Mouse (Mus musculus) midbrain, embryonic 12.5 days (tissue): Measurements from ENCODE around the gene Mylk2. TPM values are rescaled to one million over a fixed set of nuclear protein-coding genes. Genes with fewer than 3 reads are reported as not detected.
A peak's percentile ranks its signal among the peaks of the same experiment; 100 is the strongest.

ENCODE experiments used
- ATAC-seq: fragments of 200-750 bp; cut with Nextera tagmentation; 2 replicates; pipeline ENCODE4 v1.8.0; 2017; ENCODE audit warnings: low read depth, moderate TSS enrichment, moderate library complexity; ENCODE audit not compliant: low FRiP score
- H3K27ac ChIP-seq: fragments of 300-500 bp; sonication (generic); replicated peaks from 2 replicates; pipeline ENCODE4 v1.5.1; 2016; ENCODE audit warnings: mild to moderate bottlenecking
- H3K27me3 ChIP-seq: fragments of 300-500 bp; sonication (generic); 2 replicates; pipeline ENCODE4 v1.6.1; 2016; ENCODE audit warnings: mild to moderate bottlenecking
- H3K36me3 ChIP-seq: fragments of 300-500 bp; sonication (generic); 2 replicates; pipeline ENCODE4 v1.6.1; 2016
- H3K4me1 ChIP-seq: fragments of 300-500 bp; sonication (generic); 2 replicates; pipeline ENCODE4 v1.6.1; 2016
- H3K4me2 ChIP-seq: fragments of 300-500 bp; sonication (generic); replicated peaks from 2 replicates; pipeline ENCODE4 v1.6.1; 2016; ENCODE audit warnings: mild to moderate bottlenecking, moderate library complexity
- H3K4me3 ChIP-seq: fragments of 300-500 bp; sonication (generic); 2 replicates; pipeline ENCODE4 v1.5.1; 2016; ENCODE audit warnings: mild to moderate bottlenecking
- H3K9ac ChIP-seq: fragments of 300-500 bp; sonication (generic); replicated peaks from 2 replicates; pipeline ENCODE4 v1.6.1; 2016; ENCODE audit warnings: mild to moderate bottlenecking, moderate library complexity
- H3K9me3 ChIP-seq: fragments of 300-500 bp; sonication (generic); 2 replicates; pipeline ENCODE4 v1.6.1; 2016; ENCODE audit warnings: mild to moderate bottlenecking
- whole genome bisulfite sequencing: fragments of 180-500 bp; shearing (Covaris S2); methylation state at CpG from one replicate; pipeline ENCODE4 v1.1.7; 2016; 5-methylcytosine and 5-hydroxymethylcytosine counted together
- microRNA-seq: library from miRNA; unstranded; fragments of <30 nt; microRNA quantifications from one replicate; pipeline ENCODE4, GENCODE M21; 2017
- polyA plus RNA-seq: library from polyadenylated mRNA; unstranded; fragments of >200 nt; fragmentation: Nextera tagmentation; extraction: Ambion mirVana; gene quantifications from 2 replicates; pipeline ENCODE4 v1.2.1, GENCODE M21; 2016

Gene Mylk2
- polyA plus RNA-seq, 1 experiment from 2014 or later: not detected

- no peaks in the 10 kb centered on the region for H3K9me3 ChIP-seq
- peak; percentile 79 for ATAC-seq
- peak within 1 kb of the TSS; percentile 27 for H3K27ac ChIP-seq
- no peaks in the 10 kb centered on the region for H3K36me3 ChIP-seq
- H3K27me3 ChIP-seq: peaks cover 65% of the 10 kb centered on the region
- peaks cover 13% of the 10 kb centered on the region; the same call in 1 of the 2 replicates for H3K4me1 ChIP-seq
- peak within 1 kb of the TSS; percentile 78 for H3K9ac ChIP-seq
- peak within 1 kb of the TSS; percentile 98 for H3K4me2 ChIP-seq
- peak within 1 kb of the TSS; percentile 66 for H3K4me3 ChIP-seq
- 2% methylated on average over 53 of the region's 54 CpGs for WGBS
Observed at GRCm38 (mm10) chr2:152951065-152951849, 40.1 kb downstream of the Mylk2 start, which contains the start of gene Dusp15. Gene Dusp15, minus strand, starts transcription at chr2:152951698.

GRCm38 (mm10) chr2:152951850-152952720 lies 40.9 kb downstream of the Mylk2 start:
- H3K27me3 ChIP-seq: peaks cover 56% of the 10 kb centered on the region
- H3K27ac ChIP-seq: peak overlapping the region; percentile 27

GRCm38 (mm10) chr2:152958116-152958515 lies 47.0 kb downstream of the Mylk2 start:
- ATAC-seq: no peak
- WGBS: 78% methylated on average over 3 of the region's 3 CpGs
- Histone ChIP-seq H3K4me3 (no peak overlapping the region), H3K4me1 (no peaks in the 10 kb centered on the region), H3K27ac (no peak overlapping the region), H3K4me2 (no peak overlapping the region), H3K9me3 (no peaks in the 10 kb centered on the region), H3K36me3 (no peaks in the 10 kb centered on the region), H3K9ac (no peak overlapping the region), H3K27me3 (peaks cover 13% of the 10 kb centered on the region)

More at GRCm38 (mm10) chr2:152951850-152952720, 40.9 kb downstream of the Mylk2 start:
- peak overlapping the region; percentile 66 for H3K4me3 ChIP-seq
- WGBS: 13% methylated on average over 13 of the region's 13 CpGs
- 0 out of 2 replicates have a peak, but pooled peaks have one; percentile 13 for ATAC-seq
- H3K9ac ChIP-seq: peak overlapping the region; percentile 78
- peak overlapping the region; percentile 98 for H3K4me2 ChIP-seq
- no peaks in the 10 kb centered on the region for H3K9me3 ChIP-seq
- peaks cover 13% of the 10 kb centered on the region; the same call in 1 of the 2 replicates for H3K4me1 ChIP-seq
- no peaks in the 10 kb centered on the region for H3K36me3 ChIP-seq

- H3K27ac ChIP-seq: no peak within 1 kb of the TSS
- H3K27me3 ChIP-seq: 0 out of 2 replicates have a peak, but pooled peaks cover 7% of the 10 kb centered on the region
- 1% methylated on average over 34 of the region's 34 CpGs for WGBS
- H3K36me3 ChIP-seq: no peaks in the 10 kb centered on the region
- H3K4me3 ChIP-seq: peak within 1 kb of the TSS; percentile 49
- peak; percentile 96 for ATAC-seq
- H3K9me3 ChIP-seq: no peaks in the 10 kb centered on the region
- peak within 1 kb of the TSS; percentile 68 for H3K4me2 ChIP-seq
- no peaks in the 10 kb centered on the region for H3K4me1 ChIP-seq
- H3K9ac ChIP-seq: peak within 1 kb of the TSS; percentile 35; the same call in 1 of the 2 replicates
Observed at GRCm38 (mm10) chr2:152962091-152962793, 51.1 kb downstream of the Mylk2 start, which contains the start of gene Ttll9. Gene Ttll9, plus strand, starts transcription at chr2:152962485.

- H3K9me3 ChIP-seq: no peaks in the 10 kb centered on the region
- no peaks in the 10 kb centered on the region for H3K4me1 ChIP-seq
- no peaks in the 10 kb centered on the region for H3K36me3 ChIP-seq
- no peak overlapping the region for H3K4me3 ChIP-seq
- no peak overlapping the region for H3K27ac ChIP-seq
- no peak overlapping the region for H3K4me2 ChIP-seq
- WGBS: 67% methylated on average over 4 of the region's 4 CpGs
- H3K27me3 ChIP-seq: no peaks in the 10 kb centered on the region
- H3K9ac ChIP-seq: no peak overlapping the region
- ATAC-seq: no peak
Observed at GRCm38 (mm10) chr2:152965555-152965954, 54.4 kb downstream of the Mylk2 start.

Small RNA genes within 50 kb of the gene (microRNA-seq; reads per million reads assigned to microRNA genes)
- gene Mir5622: 3.7 reads per million, percentile 12 among the genes with 10 or more reads in this experiment

Other genes starting within 250 kb of the Mylk2 start
- 142 and 147 TPM in 2 replicates for gene H13, start 241.9 kb upstream of the Mylk2 start, polyA plus RNA-seq
- 38.4 and 39.6 TPM in 2 replicates for gene Mcts2, start 224.3 kb upstream of the Mylk2 start, polyA plus RNA-seq
- gene Id1, start 175.1 kb upstream of the Mylk2 start, polyA plus RNA-seq: 65.1 and 69.6 TPM in 2 replicates
- 3.2 and 3.9 TPM in 2 replicates for gene Cox4i2, start 157.2 kb upstream of the Mylk2 start, polyA plus RNA-seq
- gene Bcl2l1, start 79.6 kb upstream of the Mylk2 start, polyA plus RNA-seq: 156 and 168 TPM in 2 replicates
- gene Tpx2, start 63.4 kb upstream of the Mylk2 start, polyA plus RNA-seq: 109 and 113 TPM in 2 replicates
- 2.4 and 2.6 TPM in 2 replicates for gene Foxs1, start 21.9 kb downstream of the Mylk2 start, polyA plus RNA-seq
- gene Dusp15, start 40.3 kb downstream of the Mylk2 start, polyA plus RNA-seq: 1.2 and 1.4 TPM in 2 replicates
- 1.4 and 1.7 TPM in 2 replicates for gene Ttll9, start 51.1 kb downstream of the Mylk2 start, polyA plus RNA-seq
- gene Pdrg1, start 104.1 kb downstream of the Mylk2 start, polyA plus RNA-seq: 128 and 129 TPM in 2 replicates
- gene Xkr7, start 120.5 kb downstream of the Mylk2 start, polyA plus RNA-seq: 0.97 and 1.5 TPM in 2 replicates
- gene Ccm2l, start 154.6 kb downstream of the Mylk2 start, polyA plus RNA-seq: 2.6 and 2.7 TPM in 2 replicates
- gene Hck, start 197.1 kb downstream of the Mylk2 start, polyA plus RNA-seq: 1.8 and 2.4 TPM in 2 replicates
- 84.0 and 90.2 TPM in 2 replicates for gene Tm9sf4, start 250.0 kb downstream of the Mylk2 start, polyA plus RNA-seq